Mouse (Mus musculus) inflammation-experienced regulatory T-cells, adult 6 months (primary cell): ENCODE data around the gene Hspa12b. TPM values are rescaled to one million over a fixed set of nuclear protein-coding genes. Genes with fewer than 3 reads are reported as not detected.
"Not testable (repeated sequence)": the region's sequence is repeated elsewhere in the genome, so short reads cannot be mapped to it uniquely, and the experiment has no call there.

Experiments
- ATAC-seq: one replicate; pipeline ENCODE4 v1.8.0; 2017
- polyA plus RNA-seq, 3 experiments: library from polyadenylated mRNA; unstranded; fragments of 100-300 nt; shearing (Covaris generic); gene quantifications; one replicate each; pipeline ENCODE4 v1.2.1; 2017

Hspa12b gene
- polyA plus RNA-seq, result under 1 TPM in 2 of 3 experiments, not detected in 1; 0.10 to 0.40 TPM

GRCm38 (mm10) chr2:131127161-131127730, at the start of gene Hspa12b:
Gene Hspa12b (plus strand): TSS chr2:131127280.
- no peak for ATAC-seq

GRCm38 (mm10) chr2:131080507-131080906, 46.6 kb upstream of the Hspa12b start:
- no peak for ATAC-seq

- ATAC-seq, result no peak
Measured at GRCm38 (mm10) chr2:131084206-131084605, 42.9 kb upstream of the Hspa12b start.

- ATAC-seq, result no peak
Measured at GRCm38 (mm10) chr2:131086667-131087390, 40.3 kb upstream of the Hspa12b start, which contains the start of gene Siglec1. Gene Siglec1 (minus strand): TSS chr2:131086765.

- ATAC-seq, result no peak
Measured at GRCm38 (mm10) chr2:131088581-131088980, 38.5 kb upstream of the Hspa12b start.

GRCm38 (mm10) chr2:131089634-131090033, 37.4 kb upstream of the Hspa12b start:
- no peak for ATAC-seq

GRCm38 (mm10) chr2:131090852-131091251, 36.2 kb upstream of the Hspa12b start:
- ATAC-seq, result no peak

- no peak for ATAC-seq
Measured at GRCm38 (mm10) chr2:131093577-131093976, 33.5 kb upstream of the Hspa12b start.

- peak; percentile 82 for ATAC-seq
Measured at GRCm38 (mm10) chr2:131094823-131095222, 32.3 kb upstream of the Hspa12b start.

GRCm38 (mm10) chr2:131096101-131096795, 30.8 kb upstream of the Hspa12b start:
- ATAC-seq, result no peak

- ATAC-seq, result no peak
Measured at GRCm38 (mm10) chr2:131097087-131097486, 30.0 kb upstream of the Hspa12b start.

- no peak for ATAC-seq
Measured at GRCm38 (mm10) chr2:131101530-131101929, 25.6 kb upstream of the Hspa12b start.

GRCm38 (mm10) chr2:131104021-131104420, 23.1 kb upstream of the Hspa12b start:
- ATAC-seq, result no peak

- ATAC-seq, result not testable (repeated sequence)
Measured at GRCm38 (mm10) chr2:131105061-131105460, 22.0 kb upstream of the Hspa12b start.

GRCm38 (mm10) chr2:131105989-131106388, 21.1 kb upstream of the Hspa12b start:
- no peak for ATAC-seq

- ATAC-seq, result no peak
Measured at GRCm38 (mm10) chr2:131118968-131119574, 8.0 kb upstream of the Hspa12b start.

GRCm38 (mm10) chr2:131124166-131124565, 2.9 kb upstream of the Hspa12b start:
- ATAC-seq, result no peak

- no peak for ATAC-seq
Measured at GRCm38 (mm10) chr2:131125157-131125963, 1.7 kb upstream of the Hspa12b start.

- ATAC-seq, result no peak
Measured at GRCm38 (mm10) chr2:131125964-131126815, 890 bp upstream of the Hspa12b start.

GRCm38 (mm10) chr2:131128211-131128610, 1.1 kb downstream of the Hspa12b start:
- no peak for ATAC-seq

- ATAC-seq, result no peak
Measured at GRCm38 (mm10) chr2:131128636-131129157, 1.6 kb downstream of the Hspa12b start.
